Mouse (Mus musculus): Measurements from ENCODE around the gene Eva1a.

Gene Eva1a

GRCm38 (mm10) chr6:82127827-82128226 is 87.0 kb downstream of the Eva1a start:
- no peak for DNase-seq (ENCODE audit: low spot score)

DNA sequence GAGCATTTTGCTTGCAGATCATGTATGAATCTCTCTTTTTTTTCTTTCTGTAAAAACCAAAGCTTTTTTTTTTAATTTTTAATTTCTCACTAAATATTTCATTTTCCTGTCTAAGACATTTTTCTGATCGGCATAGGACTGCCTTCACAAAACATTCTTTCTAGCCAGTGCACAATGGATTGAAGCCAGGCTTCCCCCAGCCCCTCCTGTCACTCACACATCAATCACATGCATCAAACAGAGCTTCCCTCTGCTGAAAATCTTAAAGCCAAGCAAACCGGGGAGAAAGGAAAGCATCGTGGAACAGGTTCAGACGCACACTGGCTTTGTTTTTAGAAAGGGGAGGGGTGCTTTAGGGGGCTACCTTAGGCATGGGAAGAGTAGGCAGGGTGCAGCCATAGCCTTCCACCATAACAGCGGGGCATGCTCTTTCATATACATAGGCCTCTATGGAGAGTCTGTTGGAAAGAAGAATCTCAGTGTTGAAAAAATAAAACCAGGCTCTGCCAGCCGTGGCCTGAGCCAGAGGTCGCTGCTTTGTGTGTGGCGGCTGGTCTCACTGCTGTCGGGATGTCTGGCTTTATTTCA is 88.9 kb downstream of the Eva1a start:
- no peak for DNase-seq (ENCODE audit: low spot score)

- no peak for DNase-seq (ENCODE audit: low spot score)
Observed at GRCm38 (mm10) chr6:82132876-82133591, 92.2 kb downstream of the Eva1a start.

DNA sequence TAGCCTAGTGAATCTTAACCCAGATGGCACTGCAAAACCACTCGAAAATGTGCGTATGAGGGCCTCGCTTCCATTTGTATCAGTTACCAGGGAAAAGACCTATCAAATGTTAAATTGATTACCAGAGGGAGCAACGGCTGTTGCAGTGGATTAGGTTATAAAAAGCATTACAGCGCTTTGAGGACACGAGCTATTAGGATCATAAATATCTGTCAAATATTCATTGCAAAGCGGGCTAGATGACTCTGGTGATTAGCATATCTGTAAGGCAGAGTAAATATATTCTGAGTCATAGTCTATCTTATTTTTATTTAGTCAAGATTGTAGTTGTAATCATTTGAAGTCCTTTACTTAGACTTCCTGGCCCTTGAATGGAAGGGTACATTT is 92.7 kb downstream of the Eva1a start:
- DNase-seq (ENCODE audit: low spot score), result no peak

DNA sequence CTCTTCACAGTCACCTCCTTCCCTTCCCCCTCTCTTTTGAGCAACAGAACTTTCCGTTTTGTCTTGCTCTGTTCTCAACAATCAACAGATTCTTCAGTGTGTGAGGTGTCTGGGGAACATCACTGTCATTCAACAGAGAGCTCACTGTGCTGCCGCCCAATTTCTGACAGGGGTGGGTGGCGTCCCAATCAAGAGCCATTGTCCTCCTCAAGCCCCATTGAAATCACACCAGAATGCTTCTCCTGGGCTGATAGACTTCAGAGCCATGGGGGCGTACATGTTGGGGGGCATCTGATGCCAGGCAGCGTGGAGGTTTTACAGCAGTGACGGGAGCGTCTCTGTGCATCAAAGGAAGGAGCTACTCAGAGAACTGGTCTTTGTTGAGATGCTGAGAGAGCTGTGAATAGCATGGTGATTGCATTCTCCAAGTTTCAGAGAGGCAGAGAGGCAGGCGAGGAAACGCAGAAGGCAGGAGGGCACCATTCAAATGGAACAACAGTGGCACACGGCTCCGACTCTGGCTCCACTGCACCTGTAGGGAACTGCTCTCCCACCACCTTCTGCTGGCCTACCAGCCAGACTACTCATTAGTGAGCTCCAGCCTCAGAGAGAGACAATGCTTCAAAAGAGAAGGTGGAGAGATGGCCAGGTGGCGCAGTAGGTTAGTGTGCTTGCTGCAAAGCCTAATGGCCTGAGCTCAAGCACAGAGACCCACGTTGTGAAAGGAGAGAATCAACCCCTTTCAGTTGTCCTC is 95.3 kb downstream of the Eva1a start:
- no peak for DNase-seq (ENCODE audit: low spot score)

Measured in adipocyte (in vitro differentiated cells).